Mouse (Mus musculus) gastrocnemius, postnatal 4 days (tissue): ENCODE data around the gene Tmprss6. TPM values are rescaled to one million over a fixed set of nuclear protein-coding genes. Genes with fewer than 3 reads are reported as not detected.

Experiments
- DNase-seq, 2 experiments: peaks; one replicate each; pipeline ENCODE4 v3.0.0; 2021 to 2022; ENCODE audit warnings: low spot score in 2 of 2, mixed read lengths in 2 of 2
- total RNA-seq, 2 experiments: library from RNA; stranded (reverse); gene quantifications; 2 replicates each; pipeline ENCODE4 v1.2.3; 2021

Gene Tmprss6
- total RNA-seq, 2 experiments from 2014 or later = 0.62 TPM; not detected in 1

- DNase-seq = peak; percentile 97 to 99
Observed at GRCm38 (mm10) chr15:78447746-78448535, 20.5 kb downstream of the Tmprss6 start.

- no peak for DNase-seq
Observed at GRCm38 (mm10) chr15:78447121-78447520, 21.3 kb downstream of the Tmprss6 start.

- no peak for DNase-seq
Observed at GRCm38 (mm10) chr15:78443857-78444256, 24.6 kb downstream of the Tmprss6 start.

- no peak for DNase-seq
Observed at GRCm38 (mm10) chr15:78442231-78442630, 26.2 kb downstream of the Tmprss6 start.

- DNase-seq = no peak
Observed at GRCm38 (mm10) chr15:78438973-78439372, 29.5 kb downstream of the Tmprss6 start.

GRCm38 (mm10) chr15:78438505-78438904 is 29.9 kb downstream of the Tmprss6 start:
- DNase-seq = no peak

- no peak for DNase-seq
Observed at GRCm38 (mm10) chr15:78438018-78438394, 30.4 kb downstream of the Tmprss6 start.

- DNase-seq = peak; percentile 56 to 69
Observed at GRCm38 (mm10) chr15:78437237-78438017, 31.0 kb downstream of the Tmprss6 start.

- peak; percentile 88 to 92 for DNase-seq
Observed at GRCm38 (mm10) chr15:78436380-78437192, 31.8 kb downstream of the Tmprss6 start.

GRCm38 (mm10) chr15:78435681-78436080 is 32.8 kb downstream of the Tmprss6 start:
- DNase-seq = no peak

- DNase-seq = no peak
Observed at GRCm38 (mm10) chr15:78434896-78435520, 33.4 kb downstream of the Tmprss6 start.

- DNase-seq = no peak
Observed at GRCm38 (mm10) chr15:78431541-78432121, 36.8 kb downstream of the Tmprss6 start.

GRCm38 (mm10) chr15:78430874-78431273 is 37.6 kb downstream of the Tmprss6 start:
- DNase-seq = no peak

- no peak for DNase-seq
Observed at GRCm38 (mm10) chr15:78429871-78430622, 38.4 kb downstream of the Tmprss6 start.

GRCm38 (mm10) chr15:78429139-78429459 is 39.3 kb downstream of the Tmprss6 start:
- no peak for DNase-seq

- peak; percentile 68 to 81 for DNase-seq
Observed at GRCm38 (mm10) chr15:78428391-78429138, 39.9 kb downstream of the Tmprss6 start, which contains the start of gene Kctd17. Gene Kctd17, plus strand, starts transcription at chr15:78428564.

- no peak for DNase-seq
Observed at GRCm38 (mm10) chr15:78425230-78425629, 43.2 kb downstream of the Tmprss6 start.

- DNase-seq = no peak
Observed at GRCm38 (mm10) chr15:78424507-78424906, 43.9 kb downstream of the Tmprss6 start.
